Mouse (Mus musculus): ENCODE data around the gene Ttll1. TPM values are rescaled to one million over a fixed set of nuclear protein-coding genes. Genes with fewer than 3 reads are reported as not detected.

The Ttll1 gene
- 21.8 and 22.7 TPM in 2 replicates for polyA plus RNA-seq (2015; fragmentation: Nextera tagmentation; extraction: Ambion mirVana)

GRCm38 (mm10) chr15:83510805-83511405 is at the start of gene Ttll1:
TSS of gene Ttll1 (minus strand) at chr15:83510893.
- H3K4me1 ChIP-seq = peaks cover 11% of the 10 kb centered on the region
- H3K27me3 ChIP-seq = no peaks in the 10 kb centered on the region
- ATAC-seq (ENCODE audit: insufficient number of reproducible peaks, insufficient read depth, low FRiP score, low TSS enrichment, low read depth) = peak; percentile 89
- peak within 1 kb of the TSS; percentile 73 for H3K9ac ChIP-seq
- peak within 1 kb of the TSS; percentile 59 for H3K4me3 ChIP-seq
- H3K4me2 ChIP-seq = peak within 1 kb of the TSS; percentile 80
- H3K36me3 ChIP-seq = 0 out of 2 replicates have a peak, but pooled peaks cover 2% of the 10 kb centered on the region
- H3K9me3 ChIP-seq = no peaks in the 10 kb centered on the region
- peak within 1 kb of the TSS; percentile 64; the same call in 1 of the 2 replicates for H3K27ac ChIP-seq
- 12% methylated on average over 41 of the region's 41 CpGs for WGBS

- Histone ChIP-seq H3K36me3 (peaks cover 22% of the 10 kb centered on the region), H3K4me2 (peak overlapping the region; percentile 78), H3K9ac (peak overlapping the region; percentile 94), H3K4me1 (peaks cover 12% of the 10 kb centered on the region; the same call in 1 of the 2 replicates), H3K4me3 (peak overlapping the region; percentile 87), H3K27ac (peak overlapping the region; percentile 94), H3K27me3 (no peaks in the 10 kb centered on the region), H3K9me3 (no peaks in the 10 kb centered on the region)
- WGBS = under 1% methylated on average over 70 of the region's 74 CpGs
- ATAC-seq (ENCODE audit: insufficient number of reproducible peaks, insufficient read depth, low FRiP score, low TSS enrichment, low read depth) = peak; percentile 90
These were observed 44.7 kb upstream of the Ttll1 start for GRCm38 (mm10) chr15:83555161-83555974.

GRCm38 (mm10) chr15:83553831-83554230 is 43.1 kb upstream of the Ttll1 start:
- Histone ChIP-seq H3K4me2 (no peak overlapping the region), H3K9ac (no peak overlapping the region), H3K27ac (no peak overlapping the region), H3K9me3 (no peaks in the 10 kb centered on the region), H3K4me3 (no peak overlapping the region), H3K4me1 (peaks cover 12% of the 10 kb centered on the region; the same call in 1 of the 2 replicates), H3K27me3 (no peaks in the 10 kb centered on the region), H3K36me3 (peaks cover 37% of the 10 kb centered on the region)
- ATAC-seq (ENCODE audit: insufficient number of reproducible peaks, insufficient read depth, low FRiP score, low TSS enrichment, low read depth) = no peak

- peaks cover 8% of the 10 kb centered on the region; the same call in 1 of the 2 replicates for H3K4me1 ChIP-seq
- peaks cover 72% of the 10 kb centered on the region for H3K36me3 ChIP-seq
- no peak overlapping the region for H3K4me3 ChIP-seq
- no peak overlapping the region for H3K4me2 ChIP-seq
- 71% methylated on average over 2 of the region's 2 CpGs for WGBS
- no peak overlapping the region for H3K27ac ChIP-seq
- no peak overlapping the region for H3K9ac ChIP-seq
- no peaks in the 10 kb centered on the region for H3K9me3 ChIP-seq
- no peak for ATAC-seq (ENCODE audit: insufficient number of reproducible peaks, insufficient read depth, low FRiP score, low TSS enrichment, low read depth)
- H3K27me3 ChIP-seq = no peaks in the 10 kb centered on the region
These were observed 39.4 kb upstream of the Ttll1 start for GRCm38 (mm10) chr15:83550137-83550536.

GRCm38 (mm10) chr15:83547144-83547543 is 36.5 kb upstream of the Ttll1 start:
- Histone ChIP-seq H3K27me3 (no peaks in the 10 kb centered on the region), H3K4me1 (no peaks in the 10 kb centered on the region), H3K27ac (no peak overlapping the region), H3K36me3 (peaks cover 67% of the 10 kb centered on the region), H3K9me3 (no peaks in the 10 kb centered on the region), H3K4me2 (no peak overlapping the region), H3K9ac (no peak overlapping the region), H3K4me3 (no peak overlapping the region)
- no peak for ATAC-seq (ENCODE audit: insufficient number of reproducible peaks, insufficient read depth, low FRiP score, low TSS enrichment, low read depth)
- WGBS = 91% methylated on average over 8 of the region's 8 CpGs

- no peak for ATAC-seq (ENCODE audit: insufficient number of reproducible peaks, insufficient read depth, low FRiP score, low TSS enrichment, low read depth)
- H3K4me3 ChIP-seq = no peak overlapping the region
- H3K36me3 ChIP-seq = peaks cover 57% of the 10 kb centered on the region
- H3K4me1 ChIP-seq = no peaks in the 10 kb centered on the region
- 92% methylated on average over 7 of the region's 7 CpGs for WGBS
- H3K4me2 ChIP-seq = no peak overlapping the region
- no peak overlapping the region for H3K9ac ChIP-seq
- no peaks in the 10 kb centered on the region for H3K9me3 ChIP-seq
- H3K27me3 ChIP-seq = no peaks in the 10 kb centered on the region
- H3K27ac ChIP-seq = no peak overlapping the region
These were observed 35.3 kb upstream of the Ttll1 start for GRCm38 (mm10) chr15:83546029-83546428.

- H3K27ac ChIP-seq = no peak overlapping the region
- H3K27me3 ChIP-seq = no peaks in the 10 kb centered on the region
- peaks cover 15% of the 10 kb centered on the region for H3K36me3 ChIP-seq
- no peak overlapping the region for H3K4me3 ChIP-seq
- H3K9me3 ChIP-seq = no peaks in the 10 kb centered on the region
- H3K4me2 ChIP-seq = no peak overlapping the region
- no peaks in the 10 kb centered on the region; the same call in 1 of the 2 replicates for H3K4me1 ChIP-seq
- no peak for ATAC-seq (ENCODE audit: insufficient number of reproducible peaks, insufficient read depth, low FRiP score, low TSS enrichment, low read depth)
- WGBS = 73% methylated on average over 9 of the region's 9 CpGs
- H3K9ac ChIP-seq = no peak overlapping the region
These were observed 31.1 kb upstream of the Ttll1 start for GRCm38 (mm10) chr15:83541647-83542287.

GRCm38 (mm10) chr15:83539905-83540304 is 29.2 kb upstream of the Ttll1 start:
- Histone ChIP-seq H3K4me2 (no peak overlapping the region), H3K9me3 (no peaks in the 10 kb centered on the region), H3K9ac (no peak overlapping the region), H3K27ac (no peak overlapping the region), H3K36me3 (no peaks in the 10 kb centered on the region), H3K4me3 (no peak overlapping the region), H3K27me3 (no peaks in the 10 kb centered on the region), H3K4me1 (no peaks in the 10 kb centered on the region; the same call in 1 of the 2 replicates)
- no peak for ATAC-seq (ENCODE audit: insufficient number of reproducible peaks, insufficient read depth, low FRiP score, low TSS enrichment, low read depth)
- WGBS = 51% methylated on average over 4 of the region's 4 CpGs

- no peaks in the 10 kb centered on the region for H3K9me3 ChIP-seq
- H3K36me3 ChIP-seq = no peaks in the 10 kb centered on the region
- no peak overlapping the region for H3K4me3 ChIP-seq
- no peaks in the 10 kb centered on the region; the same call in 1 of the 2 replicates for H3K4me1 ChIP-seq
- H3K27me3 ChIP-seq = no peaks in the 10 kb centered on the region
- H3K27ac ChIP-seq = no peak overlapping the region
- H3K9ac ChIP-seq = no peak overlapping the region
- ATAC-seq (ENCODE audit: insufficient number of reproducible peaks, insufficient read depth, low FRiP score, low TSS enrichment, low read depth) = no peak
- 93% methylated on average over 2 of the region's 2 CpGs for WGBS
- no peak overlapping the region for H3K4me2 ChIP-seq
These were observed 28.2 kb upstream of the Ttll1 start for GRCm38 (mm10) chr15:83538855-83539254.

- ATAC-seq (ENCODE audit: insufficient number of reproducible peaks, insufficient read depth, low FRiP score, low TSS enrichment, low read depth) = no peak
- Histone ChIP-seq H3K4me1 (no peaks in the 10 kb centered on the region; the same call in 1 of the 2 replicates), H3K27me3 (no peaks in the 10 kb centered on the region), H3K9ac (no peak overlapping the region), H3K27ac (no peak overlapping the region), H3K4me3 (no peak overlapping the region), H3K9me3 (no peaks in the 10 kb centered on the region), H3K4me2 (no peak overlapping the region), H3K36me3 (no peaks in the 10 kb centered on the region)
- WGBS = 84% methylated on average over 6 of the region's 6 CpGs
These were observed 25.2 kb upstream of the Ttll1 start for GRCm38 (mm10) chr15:83535890-83536231.

- no peak overlapping the region for H3K4me3 ChIP-seq
- no peaks in the 10 kb centered on the region for H3K36me3 ChIP-seq
- no peak for ATAC-seq (ENCODE audit: insufficient number of reproducible peaks, insufficient read depth, low FRiP score, low TSS enrichment, low read depth)
- no peaks in the 10 kb centered on the region for H3K9me3 ChIP-seq
- H3K4me1 ChIP-seq = no peaks in the 10 kb centered on the region; the same call in 1 of the 2 replicates
- H3K27ac ChIP-seq = no peak overlapping the region
- no peak overlapping the region for H3K4me2 ChIP-seq
- WGBS = 68% methylated on average over 17 of the region's 17 CpGs
- no peaks in the 10 kb centered on the region for H3K27me3 ChIP-seq
- H3K9ac ChIP-seq = 0 out of 2 replicates have a peak overlapping the region, but pooled peaks have one; percentile 44
These were observed 24.5 kb upstream of the Ttll1 start for GRCm38 (mm10) chr15:83534960-83535889.
